Mouse (Mus musculus) macrophage (primary cell): ENCODE measurements around the gene Pno1. TPM values are rescaled to one million over a fixed set of nuclear protein-coding genes. Genes with fewer than 3 reads are reported as not detected.

Experiments used
- H3K27ac ChIP-seq: fragments of 350-480 bp; formaldehyde crosslinking; 2 replicates; pipeline ENCODE4 v1.9.0; 2021
- H3K36me3 ChIP-seq: fragments of 350-480 bp; formaldehyde crosslinking; 2 replicates; pipeline ENCODE4 v1.9.0; 2021; ENCODE audit errors: inconsistent target
- H3K4me3 ChIP-seq: fragments of 350-480 bp; formaldehyde crosslinking; 2 replicates; pipeline ENCODE4 v1.9.0; 2021; ENCODE audit errors: inconsistent target
- H3K79me2 ChIP-seq: fragments of 350-480 bp; formaldehyde crosslinking; 2 replicates; pipeline ENCODE4 v1.9.0; 2021; ENCODE audit errors: inconsistent target
- WGBS: methylation state at CpG from one replicate; pipeline ENCODE4 v1.1.7; 2026; ENCODE audit warnings: inconsistent platforms; ENCODE audit not compliant: missing documents; 5-methylcytosine and 5-hydroxymethylcytosine counted together
- polyA plus RNA-seq: library from polyadenylated mRNA; stranded (reverse); fragments of 250-400 nt; gene quantifications from 3 replicates; pipeline ENCODE4 v1.2.4, GENCODE M21; 2018; ENCODE audit warnings: inconsistent platforms

Gene Pno1
- polyA plus RNA-seq, 1 experiment from 2014 or later: 53.7 TPM

DNA sequence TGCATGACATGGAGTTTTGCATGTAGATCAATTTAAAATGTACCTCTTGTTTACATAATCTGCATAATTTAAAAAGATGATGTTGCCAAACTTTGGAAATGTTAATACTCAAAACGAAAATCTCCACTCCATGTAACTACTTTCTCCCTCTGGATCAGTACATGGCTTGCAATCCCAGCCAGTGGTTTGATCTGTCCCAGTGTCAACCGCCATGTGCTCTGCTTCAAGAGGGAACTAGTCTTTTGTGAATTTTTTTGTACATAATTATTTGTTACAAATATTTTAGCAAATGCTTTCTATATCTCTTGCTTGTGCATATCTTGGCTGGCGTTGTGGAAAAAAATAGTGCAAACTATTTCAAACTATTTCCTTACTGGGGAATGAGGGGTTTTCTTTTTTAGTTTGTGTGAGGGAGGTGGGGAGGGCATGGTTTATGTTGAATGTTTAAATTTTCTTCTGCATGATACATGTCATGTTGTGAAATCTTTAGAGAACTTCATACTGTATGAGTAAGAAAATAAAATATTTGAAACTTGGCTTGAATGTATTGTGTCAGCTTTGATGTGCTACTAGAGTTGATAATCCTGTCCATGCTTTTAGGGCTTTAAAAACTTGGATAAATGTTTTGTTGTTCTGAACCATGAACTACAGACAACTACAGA lies 11.4 kb downstream of the Pno1 start:
- Histone ChIP-seq H3K36me3 (peaks cover 72% of the 10 kb centered on the region), H3K79me2 (no peaks in the 10 kb centered on the region)
- WGBS: 97% methylated on average over 3 of the region's 3 CpGs

DNA sequence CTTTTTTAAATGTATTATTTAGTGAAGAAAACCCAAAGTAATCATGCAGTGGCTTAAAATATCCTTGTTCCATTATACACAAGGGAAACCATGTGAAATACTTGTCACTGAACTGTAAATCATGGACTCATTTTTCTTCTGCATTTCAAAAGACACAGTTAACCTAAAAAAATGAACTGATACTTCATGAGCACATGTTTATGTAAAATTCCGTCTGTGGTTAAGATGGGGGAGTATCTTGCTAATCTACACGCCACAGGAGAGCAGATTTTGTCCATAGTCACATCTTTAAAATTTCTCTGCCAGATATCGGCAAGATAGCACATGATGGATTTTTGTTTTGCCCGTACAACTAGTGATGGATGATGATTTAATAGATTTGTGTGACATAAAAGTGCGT lies 12.2 kb downstream of the Pno1 start:
- no peaks in the 10 kb centered on the region for H3K79me2 ChIP-seq
- H3K36me3 ChIP-seq: peaks cover 72% of the 10 kb centered on the region
- no peak overlapping the region for H3K4me3 ChIP-seq
- no peak overlapping the region for H3K27ac ChIP-seq
- 79% methylated on average over 5 of the region's 5 CpGs for WGBS

More for the DNA sequence above, 11.4 kb downstream of the Pno1 start:
- Histone ChIP-seq H3K27ac (no peak overlapping the region), H3K4me3 (no peak overlapping the region)

GRCm38 (mm10) chr11:17192151-17192844 lies 19.1 kb downstream of the Pno1 start:
- no peak overlapping the region for H3K27ac ChIP-seq
- H3K79me2 ChIP-seq: peaks cover 54% of the 10 kb centered on the region
- H3K36me3 ChIP-seq: peaks cover 33% of the 10 kb centered on the region
- no peak overlapping the region for H3K4me3 ChIP-seq
- WGBS: 88% methylated on average over 9 of the region's 9 CpGs

DNA sequence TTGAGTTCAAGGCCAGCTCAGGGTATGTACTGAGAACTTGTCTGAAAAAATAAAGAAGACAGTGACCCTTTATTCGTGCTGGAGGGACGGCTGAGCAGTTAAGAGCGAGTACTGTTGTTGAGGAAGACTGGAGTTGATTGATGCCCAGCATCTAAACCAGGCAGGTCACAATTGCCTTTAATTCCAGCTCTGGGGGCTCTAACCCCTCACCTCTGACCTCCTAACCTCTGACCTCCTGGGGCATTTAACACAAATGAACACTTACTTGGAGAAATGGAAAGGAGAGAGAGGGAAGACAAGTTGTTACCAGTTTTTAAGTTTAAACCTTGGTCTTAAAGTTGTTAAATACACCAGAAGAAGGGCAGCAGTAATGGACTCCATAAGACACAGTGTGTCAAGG lies 22.6 kb downstream of the Pno1 start:
- Histone ChIP-seq H3K36me3 (no peaks in the 10 kb centered on the region; the same call in 1 of the 2 replicates), H3K27ac (no peak overlapping the region), H3K4me3 (no peak overlapping the region), H3K79me2 (peaks cover 89% of the 10 kb centered on the region)
- 100% methylated on average over 3 of the region's 3 CpGs for WGBS

- Histone ChIP-seq H3K36me3 (no peaks in the 10 kb centered on the region), H3K27ac (no peak overlapping the region), H3K4me3 (no peak overlapping the region), H3K79me2 (peaks cover 99% of the 10 kb centered on the region)
- WGBS: 97% methylated on average over 3 of the region's 3 CpGs
Observed at GRCm38 (mm10) chr11:17187649-17188048, 23.7 kb downstream of the Pno1 start.

GRCm38 (mm10) chr11:17183165-17183564 lies 28.2 kb downstream of the Pno1 start:
- Histone ChIP-seq H3K79me2 (peaks cover 100% of the 10 kb centered on the region), H3K36me3 (no peaks in the 10 kb centered on the region), H3K4me3 (no peak overlapping the region), H3K27ac (no peak overlapping the region)
- WGBS: 100% methylated on average over 2 of the region's 2 CpGs

DNA sequence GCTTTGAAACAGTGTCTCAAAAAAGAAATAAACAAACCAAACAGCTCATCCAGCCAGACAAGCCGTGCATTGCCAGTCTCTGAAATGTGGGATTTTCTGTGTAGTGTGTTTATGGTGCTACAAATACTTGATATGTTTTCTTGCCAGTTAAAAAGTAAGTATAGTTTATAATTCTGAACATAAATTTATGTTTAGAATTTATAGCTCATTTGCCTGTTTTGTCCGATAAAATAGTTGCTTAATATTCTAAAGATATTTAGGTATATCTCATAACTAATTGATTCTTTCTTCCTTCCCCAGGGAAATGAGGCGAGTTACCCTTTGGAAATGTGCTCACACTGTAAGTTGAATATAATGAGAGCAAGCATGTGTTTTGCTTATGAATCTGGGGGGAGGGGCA lies 29.6 kb downstream of the Pno1 start, which contains the start of gene Wdr92:
Wdr92 (plus strand) TSS at position 301 of the 400 bp plus-strand sequence.
- H3K79me2 ChIP-seq: peaks cover 100% of the 10 kb centered on the region
- no peak within 1 kb of the TSS for H3K4me3 ChIP-seq
- H3K36me3 ChIP-seq: no peaks in the 10 kb centered on the region
- peak within 1 kb of the TSS; percentile 28 for H3K27ac ChIP-seq
- 96% methylated on average over 3 of the region's 3 CpGs for WGBS

GRCm38 (mm10) chr11:17180753-17181152 lies 30.6 kb downstream of the Pno1 start:
- 26% methylated on average over 3 of the region's 3 CpGs for WGBS
- Histone ChIP-seq H3K4me3 (no peak overlapping the region), H3K79me2 (peaks cover 100% of the 10 kb centered on the region), H3K36me3 (no peaks in the 10 kb centered on the region), H3K27ac (peak overlapping the region; percentile 28)

- Histone ChIP-seq H3K4me3 (no peak overlapping the region), H3K36me3 (peaks cover 4% of the 10 kb centered on the region; the same call in 1 of the 2 replicates)
Observed at GRCm38 (mm10) chr11:17176638-17177037, 34.7 kb downstream of the Pno1 start.

GRCm38 (mm10) chr11:17172300-17172699 lies 39.1 kb downstream of the Pno1 start:
- Histone ChIP-seq H3K4me3 (no peak overlapping the region), H3K36me3 (peaks cover 4% of the 10 kb centered on the region; the same call in 1 of the 2 replicates), H3K79me2 (peaks cover 99% of the 10 kb centered on the region), H3K27ac (no peak overlapping the region)
- WGBS: 66% methylated on average over 4 of the region's 4 CpGs

More at GRCm38 (mm10) chr11:17176638-17177037, 34.7 kb downstream of the Pno1 start:
- Histone ChIP-seq H3K27ac (no peak overlapping the region), H3K79me2 (peaks cover 99% of the 10 kb centered on the region)
- 100% methylated on average over 1 of the region's 1 CpGs for WGBS

GRCm38 (mm10) chr11:17170938-17171729 lies 40.2 kb downstream of the Pno1 start:
- H3K36me3 ChIP-seq: peaks cover 4% of the 10 kb centered on the region; the same call in 1 of the 2 replicates
- no peak overlapping the region for H3K4me3 ChIP-seq
- peaks cover 99% of the 10 kb centered on the region for H3K79me2 ChIP-seq
- H3K27ac ChIP-seq: no peak overlapping the region
- WGBS: 100% methylated on average over 1 of the region's 1 CpGs

DNA sequence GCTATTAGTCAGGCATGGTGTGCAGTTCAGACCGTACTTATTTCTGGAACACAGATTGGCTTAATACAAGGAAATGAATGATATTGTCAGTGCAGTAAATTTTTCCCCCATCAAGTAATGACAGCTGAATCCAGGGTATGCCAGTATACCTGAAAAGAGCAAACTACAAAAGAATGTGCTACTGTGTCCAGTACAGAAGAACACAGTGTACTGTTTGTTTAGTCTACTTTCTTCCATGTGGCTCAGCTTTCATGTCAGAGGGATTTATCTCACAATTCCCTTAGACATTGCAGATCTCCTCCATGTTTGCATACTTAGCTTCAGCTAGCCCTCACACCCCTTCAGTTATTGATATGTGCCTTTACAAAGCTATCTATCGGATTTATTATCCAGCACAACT lies 42.1 kb downstream of the Pno1 start:
- no peak overlapping the region for H3K4me3 ChIP-seq
- H3K36me3 ChIP-seq: peaks cover 4% of the 10 kb centered on the region; the same call in 1 of the 2 replicates
- WGBS: 83% methylated on average over 2 of the region's 2 CpGs
- peaks cover 100% of the 10 kb centered on the region for H3K79me2 ChIP-seq
- no peak overlapping the region for H3K27ac ChIP-seq

GRCm38 (mm10) chr11:17166627-17167026 lies 44.7 kb downstream of the Pno1 start:
- WGBS: 60% methylated on average over 7 of the region's 7 CpGs
- Histone ChIP-seq H3K27ac (no peak overlapping the region), H3K36me3 (no peaks in the 10 kb centered on the region), H3K4me3 (no peak overlapping the region), H3K79me2 (peaks cover 100% of the 10 kb centered on the region)

- 100% methylated on average over 1 of the region's 1 CpGs for WGBS
Observed at GRCm38 (mm10) chr11:17163956-17164355, 47.4 kb downstream of the Pno1 start.

More at GRCm38 (mm10) chr11:17163956-17164355, 47.4 kb downstream of the Pno1 start:
- no peaks in the 10 kb centered on the region for H3K36me3 ChIP-seq
- no peak overlapping the region for H3K27ac ChIP-seq
- H3K79me2 ChIP-seq: peaks cover 93% of the 10 kb centered on the region
- H3K4me3 ChIP-seq: no peak overlapping the region
